Mouse (Mus musculus): ENCODE data around the gene Tomm70a. TPM values are rescaled to one million over a fixed set of nuclear protein-coding genes. Genes with fewer than 3 reads are reported as not detected.
A peak's percentile ranks its signal among the peaks of the same experiment; 100 is the strongest.

Gene Tomm70a
- polyA plus RNA-seq, 1 experiment from 2014 or later, result 57.2 TPM

DNA sequence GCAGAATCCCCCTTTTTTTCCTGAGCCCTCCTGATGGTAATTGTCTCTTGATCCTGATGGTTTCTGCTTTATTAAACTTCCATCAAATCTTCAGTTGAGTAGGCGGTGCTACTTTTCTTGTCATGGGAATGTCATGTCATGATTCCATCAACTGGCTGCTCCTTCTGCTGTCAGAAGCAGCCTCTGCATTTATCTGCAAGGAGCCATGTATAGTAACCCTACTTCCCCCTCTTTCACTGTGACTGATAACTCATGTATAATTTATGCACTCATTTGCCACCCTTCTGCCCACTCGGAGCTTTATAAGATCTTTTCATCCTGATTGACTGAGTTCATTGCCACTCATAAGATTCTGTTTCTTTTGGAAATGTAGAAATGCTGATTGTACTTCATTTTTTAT lies 3.9 kb upstream of the Tomm70a start:
- Histone ChIP-seq H3K4me1 (replicated peaks) (no peaks in the 10 kb centered on the region), H3K9ac (no peak overlapping the region), H3K9me3 (replicated peaks) (no peaks in the 10 kb centered on the region), H3K4me3 (no peak overlapping the region), H3K36me3 (no peaks in the 10 kb centered on the region), H3K27me3 (replicated peaks) (no peaks in the 10 kb centered on the region), H3K27ac (ENCODE audit: poor library complexity, severe bottlenecking) (no peak overlapping the region), H3K4me2 (no peak overlapping the region)
- WGBS, result 75% methylated on average over 2 of the region's 2 CpGs
- no peak for ATAC-seq (ENCODE audit: insufficient number of reproducible peaks, low FRiP score)

DNA sequence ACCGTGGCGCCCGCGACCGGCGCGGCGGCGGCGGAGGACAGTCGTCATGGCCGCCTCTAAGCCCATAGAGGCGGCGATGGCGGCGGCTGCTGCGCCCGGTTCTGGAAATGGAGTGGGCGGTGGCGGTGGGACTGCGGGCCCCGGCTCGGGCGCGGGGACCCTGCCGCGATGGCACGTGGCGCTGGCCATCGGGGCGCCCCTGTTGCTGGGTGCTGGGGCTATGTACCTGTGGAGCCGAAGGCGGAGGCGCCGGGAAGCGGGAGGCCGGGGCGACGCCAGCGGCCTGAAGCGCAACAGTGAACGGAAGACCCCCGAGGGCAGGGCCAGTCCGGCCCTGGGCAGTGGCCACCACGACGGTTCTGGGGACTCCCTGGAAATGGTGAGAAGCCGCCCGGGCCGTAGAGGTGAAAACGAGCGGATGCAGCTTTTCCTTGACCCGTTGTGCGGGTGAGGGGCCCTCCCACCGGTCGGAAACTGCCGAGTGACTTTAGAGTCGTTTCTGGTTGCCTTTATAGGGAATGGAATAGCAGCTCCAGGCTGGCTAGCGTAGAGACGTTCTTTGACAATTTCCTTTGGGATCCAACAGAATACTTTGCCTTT lies 413 bp downstream of the Tomm70a start:
- Histone ChIP-seq H3K4me2 (peak overlapping the region; percentile 81), H3K36me3 (no peaks in the 10 kb centered on the region), H3K4me1 (replicated peaks) (peaks cover 14% of the 10 kb centered on the region), H3K4me3 (peak overlapping the region; percentile 88), H3K27ac (ENCODE audit: poor library complexity, severe bottlenecking) (peak overlapping the region; percentile 91), H3K9ac (peak overlapping the region; percentile 96), H3K27me3 (replicated peaks) (no peaks in the 10 kb centered on the region), H3K9me3 (replicated peaks) (no peaks in the 10 kb centered on the region)
- ATAC-seq (ENCODE audit: insufficient number of reproducible peaks, low FRiP score), result peak; percentile 52
- WGBS, result under 1% methylated on average over 51 of the region's 59 CpGs

DNA sequence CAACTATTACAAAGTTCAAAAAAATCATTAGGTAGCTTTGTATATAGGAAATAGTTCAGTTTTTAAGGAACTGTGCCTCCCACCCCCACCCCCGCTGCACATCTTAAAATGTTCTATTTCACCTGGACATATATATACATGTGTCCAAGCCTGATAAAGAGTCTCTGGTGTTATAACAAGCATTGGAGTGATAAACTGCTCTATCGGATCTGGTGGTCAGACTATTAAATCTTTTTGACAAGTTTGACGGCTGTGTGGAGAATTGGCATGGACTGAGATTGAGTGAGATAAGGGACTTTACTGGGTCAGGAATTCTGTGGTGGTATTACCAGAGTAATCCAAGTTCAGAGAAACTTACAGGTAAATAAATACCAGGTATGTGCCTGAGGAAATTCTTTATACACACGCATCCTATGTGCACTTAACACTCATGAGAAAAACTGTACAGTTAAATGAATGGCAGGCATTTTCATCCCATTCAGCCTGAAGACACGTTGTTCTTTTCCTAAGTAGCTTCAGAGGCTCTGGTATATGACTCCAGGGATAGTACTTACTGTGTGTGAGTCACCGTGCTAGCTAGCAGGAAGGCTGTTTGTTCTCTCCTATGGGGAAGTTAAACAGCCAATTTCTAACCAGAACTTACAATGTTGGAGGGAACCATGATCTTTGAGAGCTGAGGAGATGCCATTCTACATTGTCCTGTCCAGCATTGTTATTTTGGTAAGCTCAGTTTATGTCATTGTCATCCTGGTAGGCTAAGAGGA lies 1.4 kb downstream of the Tomm70a start:
- Histone ChIP-seq H3K9ac (peak overlapping the region; percentile 96), H3K4me3 (peak overlapping the region; percentile 88), H3K4me1 (replicated peaks) (peaks cover 17% of the 10 kb centered on the region), H3K36me3 (no peaks in the 10 kb centered on the region), H3K9me3 (replicated peaks) (no peaks in the 10 kb centered on the region), H3K27me3 (replicated peaks) (no peaks in the 10 kb centered on the region), H3K27ac (ENCODE audit: poor library complexity, severe bottlenecking) (no peak overlapping the region), H3K4me2 (peak overlapping the region; percentile 81)
- ATAC-seq (ENCODE audit: insufficient number of reproducible peaks, low FRiP score), result no peak
- 35% methylated on average over 6 of the region's 6 CpGs for WGBS

DNA sequence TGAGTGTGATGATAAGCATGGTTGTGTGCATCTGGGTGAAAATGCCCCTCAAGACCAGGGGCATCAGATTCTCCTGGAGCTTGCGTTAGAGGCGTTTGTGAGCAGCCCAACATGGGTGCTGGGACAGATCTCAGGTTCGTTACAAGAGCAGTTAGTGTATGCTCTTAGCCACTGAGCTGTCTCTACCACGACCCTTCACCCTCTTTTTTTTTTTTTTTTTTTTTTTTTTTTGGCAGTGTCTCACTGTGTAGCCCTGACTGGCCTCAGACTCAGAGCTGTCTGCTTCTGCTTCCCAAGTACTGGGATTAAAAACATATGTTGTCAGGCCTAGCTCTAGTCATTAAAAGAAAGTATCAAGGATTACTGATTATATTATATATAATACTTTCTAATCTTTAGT lies 4.8 kb downstream of the Tomm70a start:
- peaks cover 17% of the 10 kb centered on the region for H3K4me1 ChIP-seq (replicated peaks)
- no peaks in the 10 kb centered on the region for H3K36me3 ChIP-seq

GRCm38 (mm10) chr16:57127825-57128224 lies 6.3 kb downstream of the Tomm70a start:
- Histone ChIP-seq H3K9me3 (replicated peaks) (no peaks in the 10 kb centered on the region), H3K27ac (ENCODE audit: poor library complexity, severe bottlenecking) (no peak overlapping the region), H3K4me2 (no peak overlapping the region), H3K27me3 (replicated peaks) (no peaks in the 10 kb centered on the region), H3K4me1 (replicated peaks) (peaks cover 15% of the 10 kb centered on the region), H3K4me3 (no peak overlapping the region), H3K36me3 (no peaks in the 10 kb centered on the region), H3K9ac (no peak overlapping the region)
- no peak for ATAC-seq (ENCODE audit: insufficient number of reproducible peaks, low FRiP score)
- WGBS, result 61% methylated on average over 2 of the region's 2 CpGs

More for the DNA sequence above, 4.8 kb downstream of the Tomm70a start:
- ATAC-seq (ENCODE audit: insufficient number of reproducible peaks, low FRiP score), result no peak
- Histone ChIP-seq H3K4me3 (no peak overlapping the region), H3K4me2 (no peak overlapping the region), H3K9ac (no peak overlapping the region), H3K9me3 (replicated peaks) (no peaks in the 10 kb centered on the region), H3K27me3 (replicated peaks) (no peaks in the 10 kb centered on the region), H3K27ac (ENCODE audit: poor library complexity, severe bottlenecking) (no peak overlapping the region)
- WGBS, result 57% methylated on average over 4 of the region's 4 CpGs

DNA sequence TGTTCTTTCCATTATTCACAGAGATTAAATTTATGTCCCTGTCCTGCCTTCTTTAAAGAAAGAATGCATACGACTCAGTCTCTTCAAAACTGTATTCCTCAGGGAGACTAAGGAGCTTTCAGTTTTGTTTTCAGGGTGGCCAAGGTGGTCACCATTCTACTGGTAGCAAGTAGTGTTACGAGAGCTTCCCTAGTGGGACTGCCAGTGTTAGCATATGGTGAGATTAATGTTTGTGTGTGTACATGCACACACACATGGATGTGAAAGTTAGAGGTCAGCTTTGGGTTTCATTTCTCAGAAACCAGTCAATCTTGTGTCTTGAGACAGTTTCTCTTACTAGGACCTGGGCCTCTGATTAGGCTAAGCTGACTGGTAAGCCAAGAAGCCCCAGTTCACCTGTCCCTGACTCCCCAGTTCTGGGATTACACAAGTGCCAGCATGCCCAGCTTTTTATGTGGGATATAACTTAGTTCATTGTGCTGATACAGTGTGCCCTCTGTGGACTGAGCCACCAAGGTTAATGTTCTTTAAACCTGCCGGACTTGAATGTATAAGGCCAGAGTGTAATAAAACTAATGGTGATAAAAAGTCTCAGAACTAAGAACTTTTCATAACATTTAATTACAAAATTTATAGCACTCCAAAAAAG lies 9.4 kb downstream of the Tomm70a start:
- 0 out of 2 replicates have a peak, but pooled peaks cover 3% of the 10 kb centered on the region for H3K4me1 ChIP-seq (replicated peaks)
- H3K4me2 ChIP-seq, result no peak overlapping the region
- H3K4me3 ChIP-seq, result no peak overlapping the region
- H3K36me3 ChIP-seq, result peaks cover 17% of the 10 kb centered on the region
- WGBS, result 82% methylated on average over 3 of the region's 3 CpGs
- no peaks in the 10 kb centered on the region for H3K27me3 ChIP-seq (replicated peaks)
- ATAC-seq (ENCODE audit: insufficient number of reproducible peaks, low FRiP score), result no peak
- H3K9me3 ChIP-seq (replicated peaks), result no peaks in the 10 kb centered on the region
- no peak overlapping the region for H3K27ac ChIP-seq (ENCODE audit: poor library complexity, severe bottlenecking)
- no peak overlapping the region for H3K9ac ChIP-seq

- no peak overlapping the region for H3K4me2 ChIP-seq
- H3K4me1 ChIP-seq (replicated peaks), result 0 out of 2 replicates have a peak, but pooled peaks cover 3% of the 10 kb centered on the region
- H3K27me3 ChIP-seq (replicated peaks), result no peaks in the 10 kb centered on the region
- ATAC-seq (ENCODE audit: insufficient number of reproducible peaks, low FRiP score), result no peak
- no peak overlapping the region for H3K4me3 ChIP-seq
- WGBS, result 83% methylated on average over 4 of the region's 4 CpGs
- no peak overlapping the region for H3K27ac ChIP-seq (ENCODE audit: poor library complexity, severe bottlenecking)
- no peak overlapping the region for H3K9ac ChIP-seq
- H3K9me3 ChIP-seq (replicated peaks), result no peaks in the 10 kb centered on the region
- peaks cover 22% of the 10 kb centered on the region for H3K36me3 ChIP-seq
These were observed 10.0 kb downstream of the Tomm70a start for GRCm38 (mm10) chr16:57131544-57131943.

- H3K27ac ChIP-seq (ENCODE audit: poor library complexity, severe bottlenecking), result no peak overlapping the region
- H3K9ac ChIP-seq, result no peak overlapping the region
- H3K4me1 ChIP-seq (replicated peaks), result 0 out of 2 replicates have a peak, but pooled peaks cover 3% of the 10 kb centered on the region
- H3K9me3 ChIP-seq (replicated peaks), result no peaks in the 10 kb centered on the region
- H3K36me3 ChIP-seq, result peaks cover 28% of the 10 kb centered on the region
- 65% methylated on average over 1 of the region's 1 CpGs for WGBS
- no peak overlapping the region for H3K4me3 ChIP-seq
- no peaks in the 10 kb centered on the region for H3K27me3 ChIP-seq (replicated peaks)
- no peak for ATAC-seq (ENCODE audit: insufficient number of reproducible peaks, low FRiP score)
- H3K4me2 ChIP-seq, result no peak overlapping the region
These were observed 10.8 kb downstream of the Tomm70a start for GRCm38 (mm10) chr16:57132326-57132725.

- no peaks in the 10 kb centered on the region for H3K4me1 ChIP-seq (replicated peaks)
- no peak overlapping the region for H3K4me3 ChIP-seq
- H3K27me3 ChIP-seq (replicated peaks), result no peaks in the 10 kb centered on the region
- H3K27ac ChIP-seq (ENCODE audit: poor library complexity, severe bottlenecking), result no peak overlapping the region
- H3K36me3 ChIP-seq, result peaks cover 34% of the 10 kb centered on the region
- 91% methylated on average over 6 of the region's 6 CpGs for WGBS
- H3K9ac ChIP-seq, result no peak overlapping the region
- no peak for ATAC-seq (ENCODE audit: insufficient number of reproducible peaks, low FRiP score)
- no peaks in the 10 kb centered on the region for H3K9me3 ChIP-seq (replicated peaks)
- no peak overlapping the region for H3K4me2 ChIP-seq
These were observed 12.1 kb downstream of the Tomm70a start for GRCm38 (mm10) chr16:57133611-57134010.

GRCm38 (mm10) chr16:57144741-57145140 lies 23.2 kb downstream of the Tomm70a start:
- Histone ChIP-seq H3K4me2 (no peak overlapping the region), H3K27ac (ENCODE audit: poor library complexity, severe bottlenecking) (no peak overlapping the region), H3K4me1 (replicated peaks) (no peaks in the 10 kb centered on the region), H3K36me3 (peaks cover 47% of the 10 kb centered on the region), H3K27me3 (replicated peaks) (no peaks in the 10 kb centered on the region), H3K9me3 (replicated peaks) (no peaks in the 10 kb centered on the region), H3K9ac (no peak overlapping the region), H3K4me3 (no peak overlapping the region)
- no peak for ATAC-seq (ENCODE audit: insufficient number of reproducible peaks, low FRiP score)
- 92% methylated on average over 5 of the region's 5 CpGs for whole genome bisulfite sequencing

DNA sequence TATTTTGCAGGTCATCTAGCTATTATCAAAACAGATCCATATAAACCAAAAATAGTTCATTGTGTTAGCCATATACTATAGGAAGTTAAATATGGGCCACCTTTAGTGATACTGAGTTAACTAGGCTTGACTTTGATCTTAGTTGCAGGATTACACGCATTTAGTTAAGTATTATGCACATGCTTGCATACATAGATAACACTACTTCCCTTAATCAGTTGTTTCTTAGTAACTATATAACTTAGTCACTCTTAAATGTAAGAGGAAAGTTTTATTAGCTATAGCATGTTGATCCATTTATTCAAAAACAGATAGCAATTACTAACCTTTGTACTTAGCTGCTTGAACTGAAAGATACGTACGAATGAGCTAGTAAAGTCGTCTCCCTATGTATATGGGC lies 29.9 kb downstream of the Tomm70a start:
- Histone ChIP-seq H3K27ac (ENCODE audit: poor library complexity, severe bottlenecking) (no peak overlapping the region), H3K4me1 (replicated peaks) (no peaks in the 10 kb centered on the region), H3K4me3 (no peak overlapping the region), H3K27me3 (replicated peaks) (no peaks in the 10 kb centered on the region), H3K9ac (no peak overlapping the region), H3K4me2 (no peak overlapping the region), H3K36me3 (peaks cover 56% of the 10 kb centered on the region), H3K9me3 (replicated peaks) (no peaks in the 10 kb centered on the region)
- no peak for ATAC-seq (ENCODE audit: insufficient number of reproducible peaks, low FRiP score)
- 93% methylated on average over 4 of the region's 4 CpGs for WGBS
